Mouse (Mus musculus): ENCODE measurements around the gene Zmynd10. TPM values are rescaled to one million over a fixed set of nuclear protein-coding genes. Genes with fewer than 3 reads are reported as not detected.
A peak's percentile ranks its signal among the peaks of the same experiment; 100 is the strongest.

Gene Zmynd10
- polyA plus RNA-seq, 1 experiment = 7.4 TPM

DNA sequence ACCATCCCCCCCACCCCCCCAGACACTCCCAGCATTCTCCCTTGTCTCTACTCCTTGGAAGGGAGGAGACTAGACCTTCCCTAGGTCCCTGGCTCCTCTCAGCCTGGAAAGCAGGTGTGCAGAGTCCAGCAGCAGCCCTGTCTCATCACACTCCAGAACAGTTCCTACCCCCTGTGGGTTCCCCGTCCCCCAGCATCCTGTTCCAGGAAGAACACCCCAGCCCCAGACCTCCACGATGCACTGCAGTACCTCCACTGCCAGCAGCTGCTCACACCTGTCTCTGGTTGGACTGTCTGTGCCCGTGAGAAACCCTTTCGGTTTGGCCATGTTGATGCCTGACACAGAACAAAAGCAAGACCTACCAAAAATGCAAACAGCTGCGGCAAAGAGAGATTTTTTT, 25.9 kb upstream of the Zmynd10 start:
- TF ChIP-seq CTCF (IDR thresholded peaks at IDR 0.05; ENCODE audit: borderline replicate concordance, extremely low read depth, insufficient read depth, insufficient read length) (no peak), POLR2A (IDR thresholded peaks at IDR 0.05; ENCODE audit: borderline replicate concordance, extremely low read depth, insufficient read depth, insufficient read length, poor library complexity, severe bottlenecking) (no peak)
- no peak for DNase-seq (ENCODE audit: low read depth)

DNA sequence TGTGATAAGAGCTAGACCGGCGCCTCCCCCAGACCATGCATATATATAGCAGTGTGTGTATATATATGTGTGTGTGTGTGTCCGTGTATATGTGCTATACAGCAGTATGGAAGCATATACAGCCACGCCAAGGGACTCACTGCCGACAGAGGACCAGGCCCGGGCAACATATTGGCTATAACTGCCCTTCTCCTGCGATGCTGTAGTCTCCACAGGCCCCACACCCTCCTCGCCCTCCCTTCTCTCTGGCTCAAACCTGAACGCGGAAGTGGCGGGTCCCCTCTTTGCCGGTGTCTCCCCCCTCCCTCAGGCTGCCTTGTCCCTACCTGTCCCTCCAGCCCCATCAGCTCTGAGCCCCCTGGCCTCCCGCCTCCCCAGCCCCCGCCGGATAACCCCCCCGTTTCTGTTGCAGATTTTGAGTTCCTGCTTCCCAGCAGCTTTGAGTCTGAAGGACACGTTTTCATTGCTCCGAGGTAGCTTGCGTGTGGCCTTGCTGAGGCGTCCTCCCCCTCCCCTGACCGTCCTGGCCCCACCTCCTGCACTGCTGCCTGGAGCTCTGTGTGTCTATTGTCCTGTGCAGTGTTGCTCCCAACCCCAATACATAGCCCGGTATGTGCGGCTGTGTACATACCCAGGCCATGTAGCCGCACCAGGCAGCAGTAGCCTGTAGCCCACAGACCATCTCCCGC, 25.2 kb upstream of the Zmynd10 start:
- DNase-seq (ENCODE audit: low read depth) = peak; percentile 62
- TF ChIP-seq CTCF (IDR thresholded peaks at IDR 0.05; ENCODE audit: borderline replicate concordance, extremely low read depth, insufficient read depth, insufficient read length) (no peak), POLR2A (IDR thresholded peaks at IDR 0.05; ENCODE audit: borderline replicate concordance, extremely low read depth, insufficient read depth, insufficient read length, poor library complexity, severe bottlenecking) (no peak)

DNA sequence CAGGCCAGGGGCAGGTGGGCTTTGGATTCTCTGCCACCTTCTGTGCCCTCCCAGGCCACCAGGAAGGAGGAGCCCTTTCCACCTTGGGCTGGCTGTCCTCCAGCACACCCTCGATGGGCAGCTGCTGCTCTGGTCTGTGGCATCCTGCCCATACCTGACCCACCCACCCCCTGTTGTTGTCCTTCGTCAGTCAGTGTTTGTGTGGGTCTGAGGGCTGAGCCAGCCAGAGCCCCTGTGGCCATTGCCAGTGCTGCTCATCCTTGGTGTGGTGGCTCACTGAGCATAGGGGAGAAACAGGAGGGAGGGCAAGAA, 24.7 kb upstream of the Zmynd10 start:
- DNase-seq (ENCODE audit: low read depth) = no peak
- no peak for TF ChIP-seq POLR2A (IDR thresholded peaks at IDR 0.05; ENCODE audit: borderline replicate concordance, extremely low read depth, insufficient read depth, insufficient read length, poor library complexity, severe bottlenecking)
- no peak for TF ChIP-seq CTCF (IDR thresholded peaks at IDR 0.05; ENCODE audit: borderline replicate concordance, extremely low read depth, insufficient read depth, insufficient read length)

DNA sequence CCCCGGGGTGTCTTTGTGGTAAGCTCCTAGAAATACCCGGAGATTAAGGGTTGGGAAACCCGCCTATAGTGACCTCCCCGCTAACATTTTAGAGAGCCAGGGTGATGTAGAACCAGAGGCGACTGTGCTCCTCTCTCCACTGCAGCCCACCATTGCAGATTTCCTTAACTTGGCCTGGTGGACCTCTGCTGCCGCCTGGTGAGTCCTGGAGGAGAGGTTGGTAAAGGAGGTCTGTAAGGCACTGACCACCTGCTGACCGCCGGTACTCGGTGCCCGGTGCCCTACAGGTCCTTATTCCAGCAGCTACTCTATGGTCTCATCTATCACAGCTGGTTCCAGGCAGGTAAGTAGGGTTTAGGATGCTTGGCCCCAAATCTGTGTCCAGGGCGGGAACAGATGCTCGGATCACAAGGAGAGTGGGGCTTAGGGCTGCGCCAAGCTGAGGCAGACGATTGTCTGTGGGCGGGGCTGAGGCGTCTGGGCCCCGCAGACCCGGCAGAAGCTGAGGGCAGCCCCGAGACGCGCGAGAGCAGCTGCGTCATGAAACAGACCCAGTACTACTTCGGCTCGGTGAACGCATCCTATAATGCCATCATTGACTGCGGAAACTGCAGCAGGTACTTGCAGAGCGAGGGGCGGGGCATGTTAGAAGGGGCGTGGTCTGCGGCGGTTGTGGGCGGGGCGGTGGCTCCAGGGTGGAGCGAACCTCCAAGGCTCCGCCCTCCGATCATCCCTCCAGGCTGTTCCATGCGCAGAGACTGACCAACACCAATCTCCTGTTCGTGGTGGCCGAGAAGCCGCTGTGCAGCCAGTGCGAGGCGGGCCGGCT, 20.7 kb upstream of the Zmynd10 start:
- peak; percentile 12; the same call in 1 of the 2 replicates for TF ChIP-seq CTCF (IDR thresholded peaks at IDR 0.05; ENCODE audit: borderline replicate concordance, extremely low read depth, insufficient read depth, insufficient read length)
- no peak for TF ChIP-seq POLR2A (IDR thresholded peaks at IDR 0.05; ENCODE audit: borderline replicate concordance, extremely low read depth, insufficient read depth, insufficient read length, poor library complexity, severe bottlenecking)
- DNase-seq (ENCODE audit: low read depth) = peak; percentile 74

DNA sequence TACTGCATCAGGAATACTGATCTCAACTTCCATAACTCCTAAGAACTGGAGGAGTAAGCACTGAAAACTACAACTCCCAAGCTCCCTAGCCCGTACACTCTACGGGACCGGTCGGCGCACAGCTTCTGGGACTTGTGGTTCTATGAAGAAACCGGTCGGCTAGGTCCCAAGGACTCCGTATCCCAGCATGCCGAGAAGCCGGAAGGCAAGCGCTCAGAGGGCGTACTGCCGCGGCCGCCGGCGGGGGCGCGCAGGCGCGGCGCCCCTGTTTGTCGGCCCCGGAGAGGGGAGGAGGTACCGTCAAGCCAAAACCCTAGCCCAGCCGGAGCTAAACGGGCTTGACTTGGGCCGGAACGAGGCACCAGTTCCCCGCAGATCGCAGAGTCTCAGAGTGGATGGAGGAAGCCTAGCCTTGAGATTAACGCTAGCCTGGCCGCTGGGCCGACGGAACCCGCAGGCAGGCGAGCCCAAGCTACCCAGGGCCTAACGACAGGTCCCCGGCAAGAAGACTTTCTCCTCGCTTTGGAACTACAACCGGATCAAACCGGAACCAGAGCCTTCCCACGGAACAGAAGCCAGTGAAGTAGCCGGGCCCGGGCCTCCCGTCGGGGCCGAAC, 13.2 kb upstream of the Zmynd10 start, which contains the start of gene Tmem115:
Tmem115 (plus strand) TSS at position 155 of the 617 bp plus-strand sequence.
- DNase-seq (ENCODE audit: low read depth) = peak; percentile 99
- TF ChIP-seq CTCF (IDR thresholded peaks at IDR 0.05; ENCODE audit: borderline replicate concordance, extremely low read depth, insufficient read depth, insufficient read length) (peak; percentile 32; the same call in 1 of the 2 replicates), POLR2A (IDR thresholded peaks at IDR 0.05; ENCODE audit: borderline replicate concordance, extremely low read depth, insufficient read depth, insufficient read length, poor library complexity, severe bottlenecking) (peak; percentile 72)

DNA sequence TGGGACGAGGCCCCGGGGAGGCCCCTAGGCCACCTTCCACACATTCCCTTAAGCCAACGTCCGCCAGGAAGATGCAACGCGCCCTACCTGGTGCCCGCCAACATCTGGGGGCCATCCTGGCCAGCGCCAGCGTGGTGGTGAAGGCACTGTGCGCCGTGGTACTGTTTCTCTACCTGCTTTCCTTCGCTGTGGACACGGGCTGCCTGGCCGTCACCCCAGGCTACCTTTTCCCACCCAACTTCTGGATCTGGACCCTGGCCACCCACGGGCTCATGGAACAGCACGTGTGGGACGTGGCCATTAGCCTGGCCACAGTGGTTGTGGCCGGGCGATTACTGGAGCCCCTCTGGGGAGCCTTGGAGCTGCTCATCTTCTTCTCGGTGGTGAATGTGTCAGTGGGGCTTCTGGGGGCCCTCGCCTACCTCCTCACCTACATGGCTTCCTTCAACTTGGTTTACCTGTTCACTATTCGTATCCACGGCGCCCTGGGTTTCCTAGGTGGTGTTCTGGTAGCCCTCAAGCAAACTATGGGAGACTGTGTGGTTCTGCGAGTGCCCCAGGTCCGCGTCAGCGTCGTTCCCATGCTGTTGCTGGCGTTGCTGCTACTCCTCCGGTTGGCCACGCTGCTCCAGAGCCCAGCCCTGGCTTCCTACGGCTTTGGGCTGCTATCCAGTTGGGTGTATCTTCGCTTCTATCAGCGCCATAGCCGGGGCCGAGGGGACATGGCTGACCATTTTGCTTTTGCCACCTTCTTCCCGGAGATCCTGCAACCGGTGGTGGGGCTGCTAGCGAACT, 12.5 kb upstream of the Zmynd10 start:
- TF ChIP-seq CTCF (IDR thresholded peaks at IDR 0.05; ENCODE audit: borderline replicate concordance, extremely low read depth, insufficient read depth, insufficient read length) (no peak), POLR2A (IDR thresholded peaks at IDR 0.05; ENCODE audit: borderline replicate concordance, extremely low read depth, insufficient read depth, insufficient read length, poor library complexity, severe bottlenecking) (no peak)
- no peak for DNase-seq (ENCODE audit: low read depth)

DNA sequence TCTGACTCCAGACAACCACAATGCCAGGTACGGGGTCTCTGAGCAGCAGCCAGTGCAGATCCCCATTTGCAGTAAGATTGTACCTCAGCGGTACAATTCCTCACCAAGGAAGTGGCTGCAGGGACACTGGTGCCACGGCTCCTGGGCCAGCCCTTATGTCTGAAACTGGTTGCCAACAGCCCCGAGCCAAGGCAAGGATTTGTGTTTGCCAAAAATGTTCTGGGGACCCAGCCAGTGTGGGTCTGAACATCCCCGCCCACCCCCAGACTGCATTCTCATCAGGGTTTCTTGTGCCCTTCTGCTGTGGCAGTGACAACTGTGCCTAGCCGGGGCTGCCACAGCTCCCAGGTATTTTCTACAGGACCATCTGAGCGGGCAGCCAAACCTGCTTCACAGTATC, 8.9 kb upstream of the Zmynd10 start:
- DNase-seq (ENCODE audit: low read depth) = no peak
- TF ChIP-seq POLR2A (IDR thresholded peaks at IDR 0.05; ENCODE audit: borderline replicate concordance, extremely low read depth, insufficient read depth, insufficient read length, poor library complexity, severe bottlenecking) (no peak), CTCF (IDR thresholded peaks at IDR 0.05; ENCODE audit: borderline replicate concordance, extremely low read depth, insufficient read depth, insufficient read length) (no peak)

DNA sequence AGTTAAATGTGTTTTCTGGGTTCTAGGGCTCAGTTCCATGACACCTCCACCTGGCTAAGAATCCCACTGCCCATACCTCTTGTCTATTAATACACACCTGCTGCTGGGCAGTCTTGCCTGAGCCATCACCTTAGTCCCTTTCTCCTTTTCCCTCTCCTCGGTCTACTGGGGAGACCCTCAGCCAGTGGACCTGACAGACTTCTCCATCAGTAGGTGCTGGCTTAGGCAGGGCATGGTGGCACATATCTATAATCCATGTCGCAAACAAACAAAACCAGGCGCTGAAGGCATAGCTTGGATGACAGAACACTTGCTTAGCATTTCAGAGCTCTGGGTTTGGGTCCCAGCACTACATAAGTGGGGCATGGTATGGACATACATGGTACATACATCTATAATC, 8.4 kb upstream of the Zmynd10 start:
- TF ChIP-seq CTCF (IDR thresholded peaks at IDR 0.05; ENCODE audit: borderline replicate concordance, extremely low read depth, insufficient read depth, insufficient read length) = no peak
- no peak for TF ChIP-seq POLR2A (IDR thresholded peaks at IDR 0.05; ENCODE audit: borderline replicate concordance, extremely low read depth, insufficient read depth, insufficient read length, poor library complexity, severe bottlenecking)

DNA sequence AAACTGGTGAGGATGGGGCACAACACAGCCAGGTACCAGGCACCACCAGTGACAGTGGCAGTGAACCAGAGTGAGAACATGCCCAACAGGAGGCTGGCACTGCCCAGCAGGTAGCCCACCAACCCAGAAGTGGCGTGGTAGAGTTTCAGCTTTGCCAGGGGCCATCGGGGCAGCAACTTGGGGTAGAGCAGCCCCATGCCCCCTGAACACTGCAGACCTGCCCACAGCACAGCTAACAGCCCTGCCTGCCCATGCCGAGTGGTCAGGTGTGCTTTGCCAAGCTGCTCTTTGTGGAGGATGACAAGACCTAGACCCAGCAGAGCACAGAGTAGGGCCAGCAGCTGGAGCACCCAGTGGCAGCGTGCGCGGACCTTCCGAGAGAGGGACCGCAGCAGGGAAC, 7.2 kb upstream of the Zmynd10 start:
- no peak for DNase-seq (ENCODE audit: low read depth)
- no peak for TF ChIP-seq POLR2A (IDR thresholded peaks at IDR 0.05; ENCODE audit: borderline replicate concordance, extremely low read depth, insufficient read depth, insufficient read length, poor library complexity, severe bottlenecking)
- TF ChIP-seq CTCF (IDR thresholded peaks at IDR 0.05; ENCODE audit: borderline replicate concordance, extremely low read depth, insufficient read depth, insufficient read length) = no peak

More for the DNA sequence above, 8.4 kb upstream of the Zmynd10 start:
- no peak for DNase-seq (ENCODE audit: low read depth)

DNA sequence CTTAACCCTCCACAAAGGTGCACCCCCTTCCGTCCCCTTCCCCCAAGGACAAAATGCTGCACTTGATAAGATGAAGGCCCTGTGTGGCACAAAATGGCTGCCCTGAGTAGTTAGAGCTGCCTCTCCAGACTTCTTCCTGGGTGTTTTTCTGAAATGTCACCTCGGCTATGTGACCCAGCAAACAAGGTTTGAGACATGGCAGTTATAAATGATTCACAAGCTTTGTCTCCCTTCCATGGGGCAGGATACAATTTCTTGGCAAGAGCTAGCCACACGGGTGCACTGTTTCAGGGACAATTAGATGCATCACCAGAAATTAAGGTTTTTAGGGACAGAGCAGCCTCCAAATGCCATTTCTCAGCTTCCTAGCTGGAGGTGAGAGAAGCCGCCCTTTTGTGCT, 6.7 kb upstream of the Zmynd10 start:
- no peak for TF ChIP-seq POLR2A (IDR thresholded peaks at IDR 0.05; ENCODE audit: borderline replicate concordance, extremely low read depth, insufficient read depth, insufficient read length, poor library complexity, severe bottlenecking)
- no peak for DNase-seq (ENCODE audit: low read depth)

DNA sequence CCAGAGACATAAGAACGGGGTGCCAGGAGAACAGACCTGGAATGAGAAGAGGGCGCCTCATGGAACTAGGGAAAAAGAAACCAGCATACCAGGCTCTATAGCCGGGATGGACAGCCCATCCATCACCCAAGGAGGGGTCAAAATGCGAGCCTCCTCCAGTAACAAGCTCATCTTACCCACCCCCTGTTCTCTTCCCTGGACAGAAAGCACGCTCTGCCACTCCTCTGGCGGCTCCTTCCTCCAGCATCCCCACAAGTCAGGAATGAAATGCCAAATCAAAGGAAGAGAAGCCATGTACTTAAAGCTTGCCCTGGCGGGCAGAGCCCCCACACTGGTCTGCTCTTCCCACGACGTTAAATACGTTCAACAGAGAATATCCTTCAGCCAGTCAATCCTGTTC, 6.1 kb upstream of the Zmynd10 start:
- no peak for TF ChIP-seq CTCF (IDR thresholded peaks at IDR 0.05; ENCODE audit: borderline replicate concordance, extremely low read depth, insufficient read depth, insufficient read length)
- no peak for TF ChIP-seq POLR2A (IDR thresholded peaks at IDR 0.05; ENCODE audit: borderline replicate concordance, extremely low read depth, insufficient read depth, insufficient read length, poor library complexity, severe bottlenecking)
- no peak for DNase-seq (ENCODE audit: low read depth)

Data from brain, embryonic 14.5 days (tissue).